Mouse (Mus musculus) mature B cell (primary cell): Measurements from ENCODE around the gene Armcx6.
"Not testable (repeated sequence)": the region's sequence is repeated elsewhere in the genome, so short reads cannot be mapped to it uniquely, and the experiment has no call there.

Source experiments
- in situ Hi-C: fragments of 300-500 bp; cut with MboI; formaldehyde crosslinking; loops from 2 replicates; pipeline ENCODE4 v1.14.3; 2019

The Armcx6 gene

DNA sequence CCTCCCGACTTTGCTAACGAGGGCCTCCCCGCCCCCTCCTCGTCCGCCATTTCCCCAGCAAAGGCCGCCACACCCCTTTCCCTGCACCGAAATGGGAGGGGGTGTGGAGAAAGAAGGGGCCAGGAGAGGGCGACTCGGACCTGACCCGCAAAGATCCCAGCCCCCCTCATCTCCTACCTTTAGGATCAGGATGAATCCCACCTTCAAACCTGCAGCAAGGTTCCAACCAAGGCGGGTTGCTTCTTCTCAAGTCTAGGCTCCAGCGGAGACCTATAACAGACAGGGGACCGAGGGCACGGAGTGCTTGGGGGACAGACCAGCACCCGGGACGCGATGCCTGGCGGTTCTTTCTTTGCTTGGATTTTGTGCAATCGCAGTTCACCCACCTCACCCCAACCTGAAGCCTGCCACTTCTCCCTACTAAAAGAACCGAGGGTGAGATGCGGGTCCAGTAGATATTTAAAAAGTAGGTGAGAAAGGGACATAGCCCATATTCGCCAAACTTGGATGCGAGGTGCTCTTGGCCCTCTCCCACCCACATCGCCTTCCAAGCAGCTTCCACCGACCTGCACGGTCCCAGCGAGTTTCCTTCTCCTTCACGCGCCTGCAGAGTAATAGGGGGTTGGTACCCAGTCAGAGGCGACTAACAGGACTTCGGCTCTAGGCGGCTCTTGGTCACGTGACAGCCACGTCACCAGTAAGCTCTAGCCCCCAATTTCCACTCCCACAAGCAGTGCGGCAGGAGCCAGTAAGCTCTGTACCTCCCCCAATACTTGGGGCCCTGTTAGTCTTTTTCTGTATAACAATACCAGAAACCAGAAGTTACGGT lies at the start of gene Armcx6:
Gene Armcx6 (minus strand): TSS at position 654 of the 829 bp plus-strand sequence.
- in situ Hi-C loops = no loop called here

GRCm38 (mm10) chrX:134787728-134788127 lies 36.5 kb upstream of the Armcx6 start:
- in situ Hi-C loops = no loop called here

DNA sequence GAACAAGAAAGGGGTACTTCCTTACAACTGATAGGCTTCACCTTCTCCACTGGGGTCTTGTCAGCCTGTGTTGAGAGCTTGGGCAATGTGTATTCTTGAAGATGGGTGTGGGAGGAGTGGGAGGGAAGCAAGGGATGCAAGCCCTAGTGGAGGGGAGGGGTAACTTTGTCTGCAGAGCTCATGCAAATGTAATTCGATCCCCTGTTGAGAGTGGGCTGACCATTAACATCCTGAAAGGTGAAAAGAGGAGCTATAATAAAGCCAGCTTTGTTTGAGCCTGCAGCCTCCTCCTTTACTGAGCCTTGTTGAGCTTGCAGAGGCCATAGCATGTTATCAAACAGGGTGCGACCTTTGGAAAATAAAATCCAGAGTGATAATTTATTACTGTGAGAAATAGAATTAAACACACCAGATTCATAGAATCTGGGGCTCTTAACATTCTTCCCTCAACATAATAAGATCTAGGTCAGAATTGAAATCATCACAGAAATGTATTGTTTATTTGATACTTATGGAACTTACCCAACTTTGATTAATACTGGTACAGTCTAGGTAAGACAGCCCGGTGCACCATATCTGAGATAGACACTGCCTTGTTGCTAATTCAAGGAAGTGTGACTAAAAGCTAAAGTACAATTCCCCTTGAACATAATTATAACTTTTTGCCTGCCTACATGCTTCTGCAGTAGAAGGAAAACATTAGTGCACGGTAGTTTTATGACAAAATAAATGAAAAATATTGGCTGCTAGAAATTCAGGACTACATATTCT lies 12.4 kb upstream of the Armcx6 start:
- in situ Hi-C loops = not testable (repeated sequence)

GRCm38 (mm10) chrX:134757293-134757995 lies 6.2 kb upstream of the Armcx6 start:
- in situ Hi-C loops = no loop called here

- in situ Hi-C loops = no loop called here
Measured at GRCm38 (mm10) chrX:134756434-134757292, 5.4 kb upstream of the Armcx6 start, which contains the start of gene Armcx3. Armcx3 (plus strand) TSS chrX:134756595.

- in situ Hi-C loops = no loop called here
Measured at GRCm38 (mm10) chrX:134752584-134752983, 1.4 kb upstream of the Armcx6 start.

- in situ Hi-C loops = no loop called here
Measured at GRCm38 (mm10) chrX:134751910-134752309, 693 bp upstream of the Armcx6 start.

- in situ Hi-C loops = no loop called here
Measured at GRCm38 (mm10) chrX:134746459-134746858, 4.8 kb downstream of the Armcx6 start.

- in situ Hi-C loops = no loop called here
Measured at GRCm38 (mm10) chrX:134741862-134742261, 9.4 kb downstream of the Armcx6 start.

DNA sequence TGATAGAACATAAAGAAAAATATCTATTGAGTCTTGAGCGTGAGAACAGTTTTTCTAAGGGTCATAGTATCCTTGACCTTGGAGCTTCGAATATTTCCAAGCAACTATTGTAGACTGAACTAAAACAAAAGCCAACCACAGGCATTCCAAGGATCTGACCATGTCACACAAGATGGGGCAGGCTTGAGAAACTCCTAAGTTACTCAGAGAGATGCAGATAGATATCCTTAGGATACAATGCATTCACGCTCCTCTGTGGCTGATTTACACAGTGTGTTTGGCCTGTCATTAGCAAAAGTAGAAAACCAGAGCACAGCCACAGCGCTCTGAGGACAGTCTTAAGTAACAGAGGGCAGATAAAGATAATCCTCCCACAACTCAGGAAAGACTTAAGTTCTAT lies 12.1 kb downstream of the Armcx6 start:
- in situ Hi-C loops = no loop called here

GRCm38 (mm10) chrX:134737796-134738195 lies 13.4 kb downstream of the Armcx6 start:
- in situ Hi-C loops = no loop called here

DNA sequence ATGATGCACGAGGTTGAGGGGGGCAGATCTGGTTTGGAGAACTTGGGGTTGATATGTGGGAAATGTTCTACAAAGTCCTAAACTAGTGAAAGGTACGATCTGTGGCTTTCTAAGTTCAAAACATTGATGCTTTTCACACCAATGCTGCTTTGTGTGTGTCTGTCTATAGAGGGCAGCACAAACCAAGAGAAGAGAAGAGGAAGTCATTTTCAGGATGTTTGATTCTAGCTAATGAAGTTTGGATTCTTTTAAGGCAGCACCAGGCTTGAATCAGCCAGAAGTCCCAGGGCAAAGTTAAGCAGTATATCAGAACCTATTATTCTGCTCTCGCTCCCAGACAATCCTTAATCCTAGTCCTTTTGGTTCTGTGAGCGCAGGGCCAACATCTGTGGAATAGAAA lies 21.4 kb downstream of the Armcx6 start:
- in situ Hi-C loops = loop anchor here (10.0 kb wide), 1 partner anchor 195 kb away; no protein-coding TSS in a partner anchor

- in situ Hi-C loops = loop anchor here (10.0 kb wide), 1 partner anchor 201 kb away; no protein-coding TSS in a partner anchor
Measured at GRCm38 (mm10) chrX:134723762-134724161, 27.5 kb downstream of the Armcx6 start.

DNA sequence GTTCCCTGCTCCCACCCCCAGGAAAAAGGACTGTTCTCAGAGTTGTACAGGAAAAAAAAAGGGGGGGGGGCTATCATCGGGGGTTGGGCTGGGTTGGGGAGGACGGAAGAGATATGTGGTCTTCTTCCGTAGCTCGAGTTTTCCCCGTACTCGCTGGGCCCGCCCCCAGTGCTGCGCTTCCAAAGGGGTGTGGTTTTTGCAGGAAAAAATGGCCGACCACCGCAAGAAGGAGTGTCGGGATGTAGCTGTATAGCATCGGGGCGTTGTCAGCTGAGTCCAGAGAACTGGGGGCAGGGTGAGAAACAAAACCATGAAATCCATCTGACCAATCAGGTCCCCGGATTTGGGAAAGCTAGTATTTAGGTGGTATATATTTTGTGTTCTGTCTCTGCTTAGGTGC lies 32.7 kb downstream of the Armcx6 start:
- in situ Hi-C loops = no loop called here

- in situ Hi-C loops = no loop called here
Measured at GRCm38 (mm10) chrX:134717752-134718308, 33.4 kb downstream of the Armcx6 start, which contains the start of gene Armcx1. Armcx1 (plus strand) TSS chrX:134717963.

- in situ Hi-C loops = no loop called here
Measured at GRCm38 (mm10) chrX:134716863-134717262, 34.4 kb downstream of the Armcx6 start.
